Mouse (Mus musculus): ENCODE data around the gene Gstp3. TPM values are rescaled to one million over a fixed set of nuclear protein-coding genes. Genes with fewer than 3 reads are reported as not detected.

Gene Gstp3
- polyA plus RNA-seq, 1 experiment from 2014 or later: not detected

DNA sequence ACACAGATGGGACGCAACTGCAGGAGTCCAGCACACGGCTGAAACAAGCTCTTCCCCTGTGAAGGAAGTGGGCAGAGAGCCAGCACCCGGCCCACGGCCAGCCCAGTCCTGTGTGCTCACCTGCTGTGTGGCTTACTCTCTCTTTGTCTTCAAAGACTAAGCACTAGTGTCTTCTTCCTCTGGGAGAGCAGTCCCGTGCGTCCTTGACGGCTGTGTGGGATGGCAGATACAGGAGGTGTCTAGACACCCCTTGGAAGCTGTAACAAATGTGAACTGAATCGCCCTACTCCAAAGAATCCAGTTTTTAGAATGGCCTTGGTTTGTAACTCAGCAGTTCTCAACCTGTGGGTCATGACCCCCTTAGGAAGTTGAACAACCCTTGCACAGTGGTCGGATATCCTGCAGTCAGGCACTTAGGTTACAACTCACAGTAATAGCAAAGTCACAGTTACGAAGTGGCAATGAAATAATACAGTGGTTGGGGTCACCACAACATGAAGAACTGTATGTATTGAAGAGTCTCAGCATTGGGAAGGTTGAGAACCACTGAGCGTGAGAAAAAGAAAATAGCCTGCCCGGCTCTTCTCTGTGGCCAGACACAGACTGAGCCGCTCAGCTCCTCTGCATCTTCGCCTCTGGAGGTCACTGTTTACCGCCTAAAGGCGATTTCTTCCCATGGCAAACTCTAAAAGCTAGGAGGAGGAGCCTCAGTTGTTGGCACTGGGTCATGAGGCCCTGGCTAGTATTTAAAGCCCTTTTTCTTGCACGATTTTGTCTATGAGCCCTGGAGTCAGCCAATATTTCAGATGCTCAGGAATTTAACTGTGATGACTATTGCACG lies 40.4 kb downstream of the Gstp3 start:
- WGBS: 21% methylated on average over 18 of the region's 18 CpGs
- ATAC-seq: peak; percentile 71; the same call in 1 of the 2 replicates
- Histone ChIP-seq H3K27me3 (replicated peaks; ENCODE audit: control insufficient read depth, insufficient read depth, low read length) (no peaks in the 10 kb centered on the region), H3K4me1 (replicated peaks; ENCODE audit: control insufficient read depth, insufficient read depth, low read length) (peaks cover 5% of the 10 kb centered on the region; the same call in 1 of the 2 replicates), H3K36me3 (ENCODE audit: control insufficient read depth, insufficient read depth) (no peaks in the 10 kb centered on the region), H3K27ac (ENCODE audit: low read length) (no peak overlapping the region), H3K9ac (replicated peaks; ENCODE audit: low read depth, low read length) (no peak overlapping the region), H3K4me2 (ENCODE audit: low read length) (no peak overlapping the region), H3K4me3 (replicated peaks; ENCODE audit: low read length) (no peak overlapping the region), H3K9me3 (ENCODE audit: control insufficient read depth, low read length) (no peaks in the 10 kb centered on the region)

DNA sequence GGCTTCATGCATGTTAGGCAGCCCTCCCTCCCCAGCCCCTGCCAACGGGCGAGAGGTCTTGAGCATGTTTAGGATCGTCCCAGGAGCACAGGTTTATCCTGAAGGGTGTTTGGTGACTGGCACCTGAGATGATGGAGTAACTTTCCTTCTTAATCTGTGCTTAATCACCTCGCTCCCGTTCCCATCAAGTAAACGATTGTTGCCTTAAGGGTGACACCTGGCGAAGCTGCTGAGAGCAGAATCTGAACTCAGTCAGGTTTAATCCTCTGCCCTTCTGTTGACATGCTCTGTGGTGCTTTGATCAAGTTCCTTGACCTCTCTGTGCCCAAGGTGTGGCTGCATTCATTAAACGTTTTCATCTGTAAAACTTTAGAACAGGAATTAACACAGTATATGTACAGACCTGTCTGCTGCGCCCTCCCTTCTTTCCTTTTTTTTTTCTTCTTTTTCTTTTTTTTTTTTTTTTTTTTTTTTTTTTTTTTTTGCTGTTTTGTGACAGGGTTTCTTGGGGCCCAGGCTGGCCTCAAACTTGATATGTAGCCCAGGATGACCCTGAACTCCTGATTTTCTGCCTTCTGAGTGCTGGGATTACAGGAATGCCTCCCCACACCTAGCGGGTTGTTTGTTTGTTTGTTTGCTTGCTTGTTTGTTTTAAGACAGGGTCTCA lies 41.3 kb downstream of the Gstp3 start:
- Histone ChIP-seq H3K9me3 (ENCODE audit: control insufficient read depth, low read length) (no peaks in the 10 kb centered on the region), H3K4me2 (ENCODE audit: low read length) (no peak overlapping the region), H3K4me3 (replicated peaks; ENCODE audit: low read length) (no peak overlapping the region), H3K27ac (ENCODE audit: low read length) (no peak overlapping the region), H3K36me3 (ENCODE audit: control insufficient read depth, insufficient read depth) (no peaks in the 10 kb centered on the region), H3K27me3 (replicated peaks; ENCODE audit: control insufficient read depth, insufficient read depth, low read length) (no peaks in the 10 kb centered on the region), H3K4me1 (replicated peaks; ENCODE audit: control insufficient read depth, insufficient read depth, low read length) (peaks cover 5% of the 10 kb centered on the region; the same call in 1 of the 2 replicates), H3K9ac (replicated peaks; ENCODE audit: low read depth, low read length) (no peak overlapping the region)
- 66% methylated on average over 10 of the region's 10 CpGs for WGBS
- ATAC-seq: no peak

DNA sequence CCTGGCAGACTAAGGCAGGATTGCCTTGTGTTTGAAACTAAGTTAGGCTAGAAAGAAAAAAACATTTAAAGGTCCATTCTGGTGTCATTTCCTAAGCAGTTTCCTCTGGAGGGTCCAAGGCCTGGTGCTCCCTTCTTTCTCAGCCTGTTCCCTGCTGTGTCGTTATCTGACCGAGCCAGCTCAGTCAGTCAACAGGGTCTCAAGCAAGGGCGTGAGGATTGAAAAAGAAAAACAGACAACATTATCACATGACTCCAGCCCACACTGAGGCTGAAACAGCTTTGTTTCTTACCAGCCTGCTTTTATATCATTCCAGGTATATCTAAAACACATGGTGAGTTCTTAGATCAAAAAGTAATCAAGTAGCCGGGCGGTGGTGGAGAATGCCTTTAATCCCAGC lies 43.7 kb downstream of the Gstp3 start:
- Histone ChIP-seq H3K4me3 (replicated peaks; ENCODE audit: low read length) (no peak overlapping the region), H3K27me3 (replicated peaks; ENCODE audit: control insufficient read depth, insufficient read depth, low read length) (no peaks in the 10 kb centered on the region), H3K4me2 (ENCODE audit: low read length) (no peak overlapping the region), H3K9me3 (ENCODE audit: control insufficient read depth, low read length) (no peaks in the 10 kb centered on the region), H3K36me3 (ENCODE audit: control insufficient read depth, insufficient read depth) (0 out of 2 replicates have a peak, but pooled peaks cover 2% of the 10 kb centered on the region), H3K9ac (replicated peaks; ENCODE audit: low read depth, low read length) (no peak overlapping the region), H3K4me1 (replicated peaks; ENCODE audit: control insufficient read depth, insufficient read depth, low read length) (peaks cover 18% of the 10 kb centered on the region), H3K27ac (ENCODE audit: low read length) (no peak overlapping the region)
- no peak for ATAC-seq
- WGBS: 61% methylated on average over 5 of the region's 5 CpGs

DNA sequence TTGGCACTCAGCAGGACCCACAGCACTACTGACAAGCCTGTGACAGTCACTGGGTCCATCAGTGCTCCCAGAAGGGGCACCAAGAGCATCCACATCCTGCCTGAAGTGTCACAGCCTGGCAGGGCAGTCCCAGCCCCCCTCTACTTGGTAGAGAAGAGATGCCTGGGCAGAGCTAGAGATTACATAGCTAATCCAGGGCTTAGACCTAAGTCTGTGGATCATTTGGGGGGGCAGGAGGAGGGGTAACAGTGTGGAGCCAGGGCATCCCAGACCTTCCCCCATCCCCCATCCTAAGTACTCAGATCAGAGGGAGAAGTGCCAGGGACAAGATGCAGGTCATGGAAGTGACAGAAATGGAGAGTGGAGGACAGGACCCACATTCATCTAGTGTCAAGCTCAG lies 44.6 kb downstream of the Gstp3 start:
- no peak for ATAC-seq
- H3K9ac ChIP-seq (replicated peaks; ENCODE audit: low read depth, low read length): no peak overlapping the region
- H3K36me3 ChIP-seq (ENCODE audit: control insufficient read depth, insufficient read depth): 0 out of 2 replicates have a peak, but pooled peaks cover 2% of the 10 kb centered on the region
- H3K4me2 ChIP-seq (ENCODE audit: low read length): no peak overlapping the region
- H3K4me1 ChIP-seq (replicated peaks; ENCODE audit: control insufficient read depth, insufficient read depth, low read length): peaks cover 18% of the 10 kb centered on the region
- H3K4me3 ChIP-seq (replicated peaks; ENCODE audit: low read length): no peak overlapping the region
- H3K27ac ChIP-seq (ENCODE audit: low read length): no peak overlapping the region
- H3K9me3 ChIP-seq (ENCODE audit: control insufficient read depth, low read length): no peaks in the 10 kb centered on the region
- no peaks in the 10 kb centered on the region for H3K27me3 ChIP-seq (replicated peaks; ENCODE audit: control insufficient read depth, insufficient read depth, low read length)

DNA sequence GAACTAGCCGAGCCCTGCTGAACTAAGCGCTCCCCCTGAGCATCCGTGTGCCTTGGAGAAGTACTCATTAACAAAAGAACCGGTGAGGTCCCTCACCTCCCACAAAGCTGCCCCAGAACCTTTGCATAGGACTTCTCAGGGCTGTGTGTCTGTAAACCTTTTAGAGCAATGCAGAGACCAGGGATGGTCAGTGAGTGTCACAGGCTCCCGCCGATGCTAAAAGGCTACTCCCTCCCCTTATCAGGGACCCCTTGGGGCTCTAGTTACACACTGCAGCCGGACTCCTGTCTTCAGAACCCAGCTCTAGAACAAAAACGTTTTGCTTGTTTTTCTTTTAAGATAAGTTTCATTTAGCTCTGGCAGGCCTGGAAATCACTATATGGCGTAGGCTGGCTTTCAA lies 46.3 kb downstream of the Gstp3 start:
- H3K9me3 ChIP-seq (ENCODE audit: control insufficient read depth, low read length): no peaks in the 10 kb centered on the region
- 24% methylated on average over 9 of the region's 9 CpGs for WGBS
- no peaks in the 10 kb centered on the region for H3K27me3 ChIP-seq (replicated peaks; ENCODE audit: control insufficient read depth, insufficient read depth, low read length)
- H3K4me3 ChIP-seq (replicated peaks; ENCODE audit: low read length): peak overlapping the region; percentile 85
- no peak for ATAC-seq
- 0 out of 2 replicates have a peak overlapping the region, but pooled peaks have one; percentile 15 for H3K9ac ChIP-seq (replicated peaks; ENCODE audit: low read depth, low read length)
- H3K4me1 ChIP-seq (replicated peaks; ENCODE audit: control insufficient read depth, insufficient read depth, low read length): peaks cover 13% of the 10 kb centered on the region
- peak overlapping the region; percentile 48 for H3K4me2 ChIP-seq (ENCODE audit: low read length)
- no peak overlapping the region for H3K27ac ChIP-seq (ENCODE audit: low read length)
- peaks cover 5% of the 10 kb centered on the region; the same call in 1 of the 2 replicates for H3K36me3 ChIP-seq (ENCODE audit: control insufficient read depth, insufficient read depth)

DNA sequence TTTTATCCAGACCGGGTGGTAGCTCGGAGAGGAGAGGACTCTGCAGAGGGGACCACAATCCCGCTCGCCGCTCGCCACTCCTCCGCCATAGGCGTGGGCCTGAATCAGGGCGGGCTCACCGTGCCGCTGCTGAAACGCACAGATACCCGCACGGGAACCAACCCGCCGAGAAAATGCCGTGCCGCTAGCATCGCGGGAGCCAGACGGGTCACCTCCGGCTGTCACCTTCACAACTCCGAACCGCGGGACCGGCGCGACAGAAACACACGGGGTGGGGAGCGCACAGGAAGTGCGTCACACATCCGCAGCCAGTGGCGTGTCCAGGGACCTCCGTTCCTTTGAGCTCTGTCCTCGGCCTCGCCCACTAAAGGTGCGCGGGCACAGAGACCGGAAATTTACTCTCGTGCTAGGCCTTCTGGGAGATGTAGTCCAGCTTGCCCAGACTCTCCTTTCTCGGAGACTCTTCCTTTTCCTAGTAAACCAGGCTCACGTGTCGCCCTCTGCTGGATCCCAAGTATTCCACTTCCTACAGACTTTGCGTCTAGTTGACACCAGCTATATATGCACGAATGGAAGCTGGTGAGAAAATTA lies 46.8 kb downstream of the Gstp3 start, which contains the start of gene Ndufv1:
Gene Ndufv1 (minus strand): TSS at position 375 of the 591 bp plus-strand sequence.
- under 1% methylated on average over 45 of the region's 45 CpGs for WGBS

DNA sequence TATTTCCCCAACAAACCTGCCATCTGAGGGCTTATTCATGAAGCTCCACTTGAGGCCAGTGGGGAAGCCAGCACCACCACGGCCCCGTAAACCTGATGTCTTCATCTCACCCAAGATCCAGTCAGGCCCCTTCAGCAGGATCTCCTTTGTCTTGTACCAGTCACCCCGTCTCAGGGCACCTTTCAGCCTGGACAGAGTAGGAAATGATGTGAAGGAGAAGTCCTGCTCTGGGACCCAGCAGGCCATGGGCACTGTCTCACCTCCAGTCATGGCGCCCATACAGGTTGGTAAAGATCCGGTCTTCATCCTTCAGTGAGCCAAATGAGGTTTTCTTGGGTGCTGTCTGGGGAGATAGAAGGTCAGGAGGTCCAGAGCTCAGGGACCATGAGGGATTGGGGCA lies 48.3 kb downstream of the Gstp3 start:
- Histone ChIP-seq H3K4me3 (replicated peaks; ENCODE audit: low read length) (no peak overlapping the region), H3K4me1 (replicated peaks; ENCODE audit: control insufficient read depth, insufficient read depth, low read length) (peaks cover 13% of the 10 kb centered on the region), H3K36me3 (ENCODE audit: control insufficient read depth, insufficient read depth) (peaks cover 9% of the 10 kb centered on the region), H3K4me2 (ENCODE audit: low read length) (no peak overlapping the region), H3K9ac (replicated peaks; ENCODE audit: low read depth, low read length) (no peak overlapping the region), H3K27me3 (replicated peaks; ENCODE audit: control insufficient read depth, insufficient read depth, low read length) (no peaks in the 10 kb centered on the region), H3K27ac (ENCODE audit: low read length) (no peak overlapping the region), H3K9me3 (ENCODE audit: control insufficient read depth, low read length) (no peaks in the 10 kb centered on the region)
- 94% methylated on average over 5 of the region's 5 CpGs for WGBS
- ATAC-seq: no peak

More for the DNA sequence above, 46.8 kb downstream of the Gstp3 start, which contains the start of gene Ndufv1:
- peaks cover 13% of the 10 kb centered on the region for H3K4me1 ChIP-seq (replicated peaks; ENCODE audit: control insufficient read depth, insufficient read depth, low read length)
- peak within 1 kb of the TSS; percentile 45 for H3K27ac ChIP-seq (ENCODE audit: low read length)
- H3K27me3 ChIP-seq (replicated peaks; ENCODE audit: control insufficient read depth, insufficient read depth, low read length): no peaks in the 10 kb centered on the region
- ATAC-seq: peak; percentile 100
- no peaks in the 10 kb centered on the region for H3K9me3 ChIP-seq (ENCODE audit: control insufficient read depth, low read length)
- H3K4me2 ChIP-seq (ENCODE audit: low read length): peak within 1 kb of the TSS; percentile 78
- H3K9ac ChIP-seq (replicated peaks; ENCODE audit: low read depth, low read length): peak within 1 kb of the TSS; percentile 73
- H3K4me3 ChIP-seq (replicated peaks; ENCODE audit: low read length): peak within 1 kb of the TSS; percentile 85
- H3K36me3 ChIP-seq (ENCODE audit: control insufficient read depth, insufficient read depth): peaks cover 5% of the 10 kb centered on the region; the same call in 1 of the 2 replicates
